Mouse (Mus musculus) gonadal fat pad, adult 2 months (tissue): ENCODE data around the gene Tubb2a. TPM values are rescaled to one million over a fixed set of nuclear protein-coding genes. Genes with fewer than 3 reads are reported as not detected.

Source experiments
- DNase-seq: peaks from one replicate; pipeline ENCODE4 v3.0.0-alpha.2; 2012; ENCODE audit warnings: low read depth
- polyA plus RNA-seq: library from polyadenylated mRNA; depleted of rRNA; stranded (reverse); fragments of >200 nt; gene quantifications from 2 replicates; pipeline ENCODE4 v1.2.3, GENCODE M21; 2012; rRNA removed

The Tubb2a gene
- 179 and 400 TPM in 2 replicates for polyA plus RNA-seq

DNA sequence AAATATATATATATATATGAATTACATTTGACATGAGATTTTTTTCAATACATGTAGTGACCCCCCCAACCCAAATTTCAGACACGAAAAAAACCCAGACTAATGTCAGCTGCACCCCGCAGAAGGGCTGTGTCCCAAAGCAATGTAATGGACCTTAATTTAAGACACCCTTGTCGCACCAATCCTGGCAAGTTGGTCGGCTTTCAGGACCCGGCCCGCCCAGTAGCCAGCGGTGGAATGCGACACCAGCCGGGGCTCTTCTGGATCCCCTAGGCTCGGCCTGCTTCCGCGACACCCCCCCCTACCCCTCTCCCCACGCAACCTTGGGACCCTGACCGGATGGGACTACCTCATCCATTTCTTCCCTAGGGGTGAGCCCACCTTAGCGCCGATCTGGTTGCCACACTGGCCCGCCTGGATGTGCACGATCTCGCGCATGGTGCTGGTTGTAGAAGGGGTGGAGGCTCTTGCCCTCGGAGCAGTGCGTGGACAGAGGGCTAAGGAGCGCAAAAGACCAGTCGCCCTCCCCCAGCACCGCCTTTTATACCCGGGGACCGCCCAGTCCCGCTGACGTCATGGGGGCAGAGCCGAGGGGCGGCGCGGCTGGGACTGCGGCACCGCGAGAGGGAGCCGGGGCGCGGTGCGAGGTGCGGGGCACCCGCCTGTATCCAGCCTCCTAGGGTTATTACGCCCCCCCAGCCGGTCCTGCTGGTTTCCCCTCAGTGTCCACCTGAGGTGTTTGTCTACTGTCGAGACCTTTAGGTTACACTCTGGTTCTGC is at the start of gene Tubb2a:
Gene Tubb2a (minus strand): TSS at position 516 of the 780 bp plus-strand sequence.
- no peak for DNase-seq

DNA sequence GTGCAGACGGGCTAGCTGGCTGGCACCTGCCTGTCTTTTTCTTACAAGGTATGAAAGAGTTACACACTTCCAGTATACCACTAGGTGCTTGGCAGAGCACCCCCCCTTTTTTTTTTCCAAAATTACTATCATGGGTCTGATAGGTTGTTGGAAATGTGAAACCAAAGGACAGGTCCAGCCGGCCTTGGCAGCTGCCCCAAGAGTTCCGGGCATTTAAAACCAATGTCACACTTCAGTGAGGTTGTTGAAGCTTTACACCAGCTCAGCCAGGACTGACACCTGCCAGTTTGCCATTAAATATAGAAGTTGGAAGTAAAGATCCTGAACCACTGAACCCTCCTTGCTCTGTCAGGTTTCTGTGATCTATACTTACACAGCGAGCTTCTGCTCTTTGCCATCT is 47.9 kb upstream of the Tubb2a start:
- no peak for DNase-seq

DNA sequence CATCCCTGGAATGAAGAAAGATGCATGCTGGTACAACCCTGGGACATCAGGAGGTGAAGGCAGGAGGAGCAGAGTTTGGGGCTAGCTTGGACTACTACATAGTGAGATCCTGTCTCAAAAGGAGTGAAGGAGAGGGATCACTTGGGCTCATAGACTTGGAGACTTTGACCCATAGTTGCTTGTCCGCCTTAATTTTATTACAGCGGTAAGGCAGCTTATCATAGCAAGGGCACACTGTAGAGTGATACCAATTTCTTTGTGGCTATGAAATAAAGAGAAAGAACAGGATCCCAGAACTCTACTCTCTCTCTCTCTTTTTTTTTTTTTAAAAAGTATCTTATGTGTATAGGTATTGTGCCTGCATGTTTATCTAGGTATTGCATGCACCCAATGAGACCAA is 42.7 kb upstream of the Tubb2a start:
- DNase-seq: no peak

DNA sequence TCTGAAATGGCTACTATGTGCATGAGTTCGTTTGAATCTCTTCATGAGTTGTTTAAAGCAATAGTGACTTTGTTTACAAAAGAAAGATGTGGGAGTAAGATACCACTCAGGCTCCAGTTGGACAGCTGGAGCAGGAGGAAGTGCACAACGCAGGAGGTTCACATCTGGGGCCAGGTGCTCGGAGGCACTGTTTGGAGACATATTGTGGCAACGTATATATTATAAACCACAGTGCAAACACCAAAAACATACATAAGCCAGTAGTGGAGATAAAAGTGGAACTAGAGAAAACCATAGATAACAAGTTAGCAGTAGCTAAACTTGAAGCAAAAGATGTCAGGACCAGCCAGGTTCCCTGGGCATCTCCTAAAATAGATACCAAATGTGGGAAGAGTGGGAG is 41.6 kb upstream of the Tubb2a start:
- DNase-seq: no peak

DNA sequence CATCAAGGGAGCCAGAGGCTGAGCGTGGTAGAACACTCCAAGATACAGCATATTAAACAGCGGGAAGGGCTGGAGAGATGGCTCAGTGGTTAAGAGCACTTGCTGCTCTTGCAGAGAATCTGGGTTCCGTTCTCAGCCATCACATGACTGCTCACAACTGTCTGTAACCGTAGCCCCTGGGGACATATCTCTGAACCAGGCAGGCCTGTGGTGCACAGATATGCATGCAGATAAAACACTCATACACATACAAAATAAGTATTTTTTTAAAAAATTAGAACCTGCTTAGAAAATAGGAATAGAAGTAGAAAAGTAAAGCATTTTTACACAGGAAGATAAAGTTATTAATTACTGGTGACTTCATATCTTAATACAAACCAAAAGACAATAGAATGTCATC is 41.0 kb upstream of the Tubb2a start:
- DNase-seq: no peak

DNA sequence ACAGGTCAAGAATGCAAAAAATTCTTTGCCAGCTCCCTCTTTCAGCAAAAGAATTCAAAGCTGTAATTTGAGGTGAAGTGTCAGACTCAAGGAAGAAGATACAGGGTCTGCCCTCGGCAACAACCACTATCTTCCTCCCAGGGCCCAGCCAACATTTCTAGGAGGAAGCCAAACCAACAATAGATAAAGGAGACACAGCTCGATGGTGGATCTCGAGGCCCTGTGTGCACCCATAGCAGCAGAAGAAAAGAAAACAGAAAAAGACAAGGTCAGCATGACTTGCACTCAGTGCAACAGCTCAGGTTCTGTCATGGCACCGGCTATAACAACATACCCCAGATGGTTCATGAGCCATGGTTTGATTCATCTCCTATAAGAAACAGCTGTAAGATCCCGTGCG is 38.7 kb upstream of the Tubb2a start:
- DNase-seq: no peak

DNA sequence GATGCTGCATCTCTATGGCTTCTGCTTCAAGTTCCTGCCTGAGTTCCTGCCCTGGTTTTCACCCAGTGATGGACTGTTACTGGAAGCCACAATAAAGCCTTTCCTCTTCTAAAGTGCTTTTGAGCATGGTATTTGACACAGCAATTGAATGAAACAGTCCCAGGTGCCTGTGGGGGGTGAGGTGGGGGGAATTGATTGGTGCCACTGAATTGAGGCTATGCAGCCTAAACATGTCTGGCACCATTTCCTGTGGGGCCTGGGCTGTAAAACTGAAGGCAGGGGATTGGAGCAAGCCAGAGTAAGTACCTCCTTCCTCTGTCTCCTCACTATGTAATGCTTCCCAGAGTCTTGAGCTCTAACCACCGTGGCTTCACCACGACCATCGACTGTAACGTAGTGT is 36.8 kb upstream of the Tubb2a start:
- DNase-seq: no peak

DNA sequence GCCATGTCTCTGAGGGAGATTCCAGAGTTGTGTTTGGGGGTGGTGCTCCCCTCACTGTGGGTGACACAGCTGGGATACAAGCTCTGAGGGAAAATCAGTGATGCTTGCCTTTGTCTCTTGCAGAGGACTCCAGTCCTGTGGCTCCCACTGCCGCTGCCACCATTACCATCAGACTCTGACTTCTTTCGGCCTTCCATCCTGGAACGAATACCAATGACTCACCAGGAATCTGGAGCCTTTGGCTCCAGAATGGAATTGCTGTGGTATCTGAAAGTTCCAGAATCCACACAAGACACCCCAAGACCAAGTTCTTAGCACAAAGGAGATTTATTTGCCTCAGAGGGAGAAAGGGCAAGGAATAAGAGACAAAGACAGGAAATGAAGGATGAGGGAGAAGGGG is 35.3 kb upstream of the Tubb2a start:
- no peak for DNase-seq

DNA sequence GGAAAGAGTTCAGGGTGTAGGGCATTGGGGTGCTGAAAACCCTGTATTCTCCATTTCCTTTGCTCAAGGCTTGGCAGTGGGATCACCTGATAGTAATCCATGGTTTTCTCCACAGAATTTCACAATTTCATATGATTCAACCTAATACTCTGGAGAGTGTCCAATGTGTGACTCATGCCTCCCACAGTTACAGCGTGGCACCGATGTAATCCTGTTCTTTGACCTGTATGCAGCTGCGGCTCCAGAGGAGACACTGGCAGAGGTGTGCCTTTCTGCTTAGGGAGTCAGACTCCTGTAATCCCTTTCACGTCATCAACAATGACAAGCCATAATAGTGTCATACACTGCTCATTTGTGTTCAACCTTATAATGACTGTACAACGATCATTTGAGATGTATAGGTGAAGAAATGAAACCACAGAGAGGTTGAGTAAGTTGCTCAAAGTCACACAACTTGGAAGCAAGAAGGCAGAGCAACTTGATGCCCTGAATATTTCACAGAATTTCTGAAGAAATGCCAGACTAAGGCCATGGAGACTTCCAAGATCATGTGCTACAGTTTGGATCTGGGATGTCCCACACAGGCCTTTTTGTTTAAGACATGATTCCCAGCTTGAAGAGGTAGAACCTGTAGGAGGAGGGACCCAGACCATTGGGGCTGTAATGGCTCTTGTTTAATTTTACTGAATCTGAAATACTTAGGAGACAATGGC is 34.7 kb upstream of the Tubb2a start:
- DNase-seq: peak; percentile 96

DNA sequence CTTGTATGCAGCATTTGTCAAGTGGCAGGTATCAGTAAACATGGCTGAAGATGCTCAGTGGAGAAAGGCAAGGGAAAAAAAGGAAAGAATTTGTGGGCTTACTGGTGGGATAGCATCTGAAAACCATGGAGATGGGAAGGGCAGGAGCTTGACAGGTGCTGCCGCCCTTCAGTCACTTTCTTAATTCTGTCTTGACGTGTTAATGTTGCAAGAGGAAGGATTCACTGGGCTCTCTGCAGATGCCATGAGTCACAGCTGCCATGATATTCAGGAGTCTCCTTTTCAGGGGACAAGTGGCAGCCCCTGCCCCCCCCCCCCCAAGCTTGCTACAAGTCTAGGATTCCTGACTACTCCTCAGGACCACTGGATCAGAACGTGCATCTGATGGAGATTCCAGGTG is 34.1 kb upstream of the Tubb2a start:
- DNase-seq: no peak

DNA sequence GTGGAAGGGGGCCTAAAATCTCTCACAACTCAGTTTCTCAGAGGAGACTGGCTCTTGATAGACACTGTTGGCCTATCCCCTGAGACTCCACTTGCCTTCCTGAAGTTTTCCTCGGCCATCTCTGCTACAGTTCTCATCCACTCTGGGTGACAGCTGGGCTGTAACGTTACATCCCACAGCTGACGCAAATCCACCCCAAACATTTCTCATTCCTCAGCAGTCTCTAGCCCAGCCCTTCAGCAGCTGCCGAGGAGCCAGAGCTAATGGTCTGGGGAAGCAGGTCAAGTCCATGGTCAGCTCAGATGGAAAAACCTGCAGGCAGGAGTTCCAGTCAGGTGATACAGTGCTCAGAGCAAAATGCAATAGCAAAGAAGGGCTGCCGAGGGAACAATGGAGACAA is 33.2 kb upstream of the Tubb2a start:
- DNase-seq: no peak

DNA sequence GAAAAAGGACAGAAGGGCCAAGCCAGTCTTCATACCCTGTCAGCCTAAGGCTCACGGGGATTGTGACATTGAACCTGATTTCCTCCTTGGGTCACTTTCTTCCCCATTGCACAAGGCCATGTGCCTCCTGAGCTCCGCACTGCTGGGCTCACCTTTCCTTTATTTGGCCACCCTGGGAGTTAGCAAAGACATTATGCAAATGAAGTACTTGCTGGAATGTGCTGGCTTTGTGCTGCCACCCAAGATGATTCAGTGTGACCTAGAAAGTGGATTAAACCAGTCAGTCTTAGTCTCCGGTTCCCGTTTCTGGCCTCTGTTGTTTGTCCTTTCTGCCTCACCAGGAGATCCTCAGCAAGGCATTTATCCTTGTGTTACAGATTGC is 31.9 kb upstream of the Tubb2a start:
- DNase-seq: peak; percentile 84

DNA sequence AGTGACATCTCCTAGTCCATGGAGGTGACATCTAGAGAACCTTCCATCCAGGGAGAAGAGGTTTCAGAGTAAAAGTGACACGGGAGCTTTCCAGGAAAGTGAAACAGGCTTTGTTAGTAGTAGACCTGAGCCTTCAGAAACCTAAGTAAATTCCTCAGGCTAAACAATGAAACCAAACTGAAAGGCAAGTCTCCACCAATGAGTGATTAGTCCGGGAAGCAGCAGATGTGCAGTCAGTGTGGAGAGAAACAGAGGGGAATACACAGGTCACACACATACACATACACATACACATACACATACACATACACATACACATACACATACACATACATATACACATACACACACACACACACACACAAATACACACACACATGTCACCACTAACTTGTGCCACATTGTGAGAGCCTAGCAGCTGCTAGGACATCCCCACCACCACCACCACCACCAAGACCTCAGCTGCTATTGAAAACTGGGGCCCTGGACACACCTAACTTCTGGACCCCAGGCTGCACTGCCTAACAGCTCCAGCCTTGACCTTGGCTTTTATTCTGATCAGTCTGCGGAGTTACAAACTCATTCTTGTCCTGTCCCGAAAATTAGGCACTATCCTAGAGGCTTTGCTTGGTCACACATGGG is 31.3 kb upstream of the Tubb2a start:
- no peak for DNase-seq

DNA sequence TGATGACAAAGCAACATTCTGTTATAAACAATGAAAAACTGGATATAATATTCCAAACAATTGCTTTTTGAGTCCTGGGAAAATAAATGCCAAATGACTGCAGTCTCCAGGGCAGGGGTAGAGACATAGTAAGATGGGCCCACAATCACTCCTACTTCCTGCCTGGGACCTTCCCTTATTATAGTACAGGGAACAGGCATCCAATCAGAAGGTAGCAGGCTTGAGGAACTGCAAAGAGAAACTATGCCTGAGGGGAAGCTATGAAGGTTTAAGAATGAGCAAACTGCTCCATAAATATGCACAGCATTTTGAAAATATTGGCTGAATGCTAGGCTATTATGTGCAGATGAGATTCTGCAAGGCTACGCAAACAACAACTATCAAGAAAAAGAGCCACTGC is 29.2 kb upstream of the Tubb2a start:
- no peak for DNase-seq

DNA sequence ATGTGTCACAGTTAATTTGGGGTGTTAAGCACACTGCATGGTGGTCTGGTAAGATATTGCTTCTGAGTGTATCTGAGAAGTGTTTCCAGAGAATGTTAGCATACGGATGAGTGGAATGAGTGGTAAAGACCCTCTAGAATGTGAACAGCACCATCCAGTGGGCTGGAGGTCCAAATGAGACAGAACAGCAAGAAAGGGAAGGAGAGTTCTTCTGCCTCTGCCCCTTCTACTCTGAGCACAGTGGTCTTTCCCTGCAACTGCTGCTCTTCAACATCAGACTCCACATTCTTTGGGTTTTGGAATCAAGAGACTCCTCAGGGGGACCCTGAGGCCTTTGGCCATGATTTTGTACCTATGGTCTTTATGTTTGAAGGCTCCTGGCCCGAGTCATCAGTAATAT is 28.4 kb upstream of the Tubb2a start:
- DNase-seq: no peak

DNA sequence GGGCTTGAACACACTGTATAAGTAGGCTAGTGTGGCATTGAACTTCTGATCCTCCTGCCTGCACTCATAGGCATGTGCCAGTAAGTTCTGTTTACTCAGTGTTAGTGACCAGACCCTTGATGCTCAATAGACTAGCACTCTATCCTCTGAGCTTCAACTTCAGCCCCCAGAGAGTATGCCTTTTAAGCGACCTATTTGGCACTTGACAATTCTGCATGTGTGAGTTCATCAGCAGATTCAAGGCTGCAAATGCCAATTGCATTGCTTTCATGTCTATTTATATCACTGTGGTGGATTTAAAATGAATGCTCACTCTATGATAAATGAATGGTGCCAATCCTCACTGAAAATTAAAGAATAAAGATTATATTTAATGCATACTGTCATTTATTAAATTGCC is 27.6 kb upstream of the Tubb2a start:
- DNase-seq: no peak

DNA sequence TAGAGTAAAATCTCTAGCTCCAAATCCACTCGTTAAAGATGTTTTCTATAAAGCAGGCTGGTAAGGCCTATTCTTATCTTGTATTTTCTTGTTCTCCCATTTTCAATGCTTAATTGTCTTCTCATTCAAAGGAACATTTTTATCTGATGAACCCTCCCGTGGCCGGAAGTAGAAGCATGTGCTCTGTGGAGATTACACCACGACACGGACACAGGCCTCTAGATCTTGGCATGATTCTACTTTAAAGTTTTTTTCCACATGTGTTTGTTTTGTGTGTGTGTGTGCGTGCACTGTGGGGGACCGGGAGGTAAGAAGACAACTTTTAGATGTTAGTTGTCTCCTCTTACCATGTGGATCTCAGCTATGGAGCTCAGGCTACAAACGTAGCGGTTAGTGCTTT is 24.1 kb upstream of the Tubb2a start:
- DNase-seq: no peak

DNA sequence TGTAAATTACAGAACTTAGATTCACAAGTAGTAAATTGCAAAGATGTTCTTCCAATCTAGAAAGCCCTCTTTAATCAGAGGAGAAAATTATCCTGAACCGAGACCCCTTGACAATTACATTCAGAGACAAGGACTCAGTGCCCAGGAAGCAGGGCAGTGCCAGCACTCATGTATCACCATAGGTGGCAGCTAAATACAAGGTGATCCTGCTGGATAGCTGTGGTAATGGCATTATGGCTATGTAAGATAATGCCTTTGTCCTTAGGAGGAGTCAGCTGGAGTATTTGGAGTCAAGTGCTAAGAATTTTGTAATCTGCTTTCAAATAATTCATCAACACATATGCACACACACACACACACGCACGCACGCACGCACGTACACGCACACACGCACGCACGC is 23.4 kb upstream of the Tubb2a start:
- no peak for DNase-seq

DNA sequence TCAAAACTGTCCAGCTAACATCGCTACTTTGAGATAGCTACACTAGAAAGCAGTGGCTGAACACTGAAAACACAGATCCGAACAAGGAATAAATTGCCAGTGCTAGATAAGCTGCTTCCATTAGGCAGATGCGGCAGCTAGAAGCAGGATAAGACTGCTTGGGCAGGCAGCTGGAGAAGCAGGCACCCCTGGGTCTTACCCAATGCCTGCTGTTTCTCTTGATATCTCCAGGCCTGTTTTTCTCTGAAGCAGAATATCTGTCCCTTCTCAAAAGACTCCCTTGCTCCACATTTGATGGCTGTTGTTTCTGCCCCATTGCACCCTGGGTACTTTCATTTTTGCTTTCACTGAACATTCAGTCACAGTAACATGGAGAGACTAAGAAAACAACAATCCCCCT is 22.9 kb upstream of the Tubb2a start:
- no peak for DNase-seq

DNA sequence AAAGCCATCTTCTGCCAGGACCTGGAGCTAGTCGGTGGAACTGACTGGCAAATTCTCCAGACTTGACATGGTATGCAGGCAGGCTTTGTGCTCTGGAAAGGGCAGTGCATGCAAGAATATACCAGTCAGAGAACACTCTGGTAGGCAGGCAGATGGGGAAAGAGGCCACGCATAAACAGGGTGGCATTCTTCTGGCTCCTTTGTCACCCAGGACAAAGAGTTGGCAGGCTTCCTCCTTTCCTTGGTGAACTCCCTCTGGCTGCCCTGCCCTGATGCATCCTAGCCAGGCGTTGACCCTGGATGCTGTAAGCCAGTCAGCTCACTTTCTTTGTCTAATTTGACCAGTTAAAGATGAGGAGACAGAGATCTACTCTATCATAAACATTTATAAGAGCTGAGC is 19.3 kb upstream of the Tubb2a start:
- DNase-seq: no peak

DNA sequence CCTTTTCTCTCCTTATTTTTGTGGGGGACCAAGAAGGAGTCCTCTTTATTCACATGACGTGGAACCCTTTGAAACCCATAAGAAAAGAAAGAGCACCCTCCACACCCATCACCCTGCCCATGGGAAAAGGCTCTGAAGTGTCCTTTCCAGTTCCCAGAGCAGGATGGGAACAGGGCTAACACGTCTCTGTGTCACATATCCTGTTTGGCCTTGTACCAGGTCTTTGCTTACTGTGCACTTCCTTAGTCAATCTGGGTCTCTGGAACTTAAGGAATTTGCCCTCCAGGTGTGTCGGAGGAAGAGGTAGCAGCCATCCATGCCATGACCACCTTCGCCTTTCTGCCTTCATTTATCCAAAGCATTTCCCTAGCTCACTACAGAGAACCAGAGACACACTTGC is 18.6 kb upstream of the Tubb2a start:
- DNase-seq: no peak

DNA sequence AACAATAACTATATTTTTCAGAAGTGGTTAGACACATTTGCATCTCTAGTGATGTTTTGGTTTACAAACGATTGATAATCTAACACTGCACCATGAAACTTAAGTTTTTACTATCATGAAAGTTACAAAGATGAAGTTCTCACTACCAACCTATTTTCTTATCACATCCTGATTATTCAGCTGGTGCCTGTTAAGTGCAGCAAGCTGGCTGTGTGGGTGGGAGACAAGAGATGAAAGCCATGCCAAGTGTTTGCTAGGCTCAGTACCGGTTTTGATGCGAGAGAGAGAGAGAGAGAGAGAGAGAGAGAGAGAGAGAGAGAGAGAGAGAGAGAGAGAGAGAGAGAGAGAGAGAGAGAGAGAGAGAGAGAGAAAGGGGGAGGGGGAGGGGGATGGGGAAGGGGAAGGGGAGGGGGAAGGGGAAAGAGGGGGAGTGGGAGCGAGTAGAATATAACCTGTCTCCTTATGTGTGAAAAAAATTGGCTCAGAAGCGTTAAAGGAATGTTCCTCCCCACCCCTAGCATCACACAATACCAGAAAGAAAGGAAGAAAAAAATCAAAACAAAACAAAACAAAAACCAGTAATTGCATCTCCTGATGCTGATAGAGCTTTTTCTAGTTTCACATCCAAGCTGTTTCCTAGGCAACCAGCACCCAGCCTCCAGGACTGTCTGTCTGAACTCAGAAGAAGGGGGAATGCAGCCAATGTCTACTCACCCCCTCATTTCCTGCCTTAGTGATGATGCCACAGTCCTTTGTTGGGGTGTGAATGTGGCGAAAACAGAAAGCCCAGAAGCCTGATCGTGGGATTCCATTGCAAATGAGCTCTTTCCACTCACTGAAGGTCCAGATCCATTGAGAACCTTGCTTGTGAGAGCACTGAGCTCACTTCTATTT is 18.0 kb upstream of the Tubb2a start:
- DNase-seq: no peak
